Mouse (Mus musculus): ENCODE data around the gene BC055324. TPM values are rescaled to one million over a fixed set of nuclear protein-coding genes. Genes with fewer than 3 reads are reported as not detected.
A peak's percentile ranks its signal among the peaks of the same experiment; 100 is the strongest.
"Not testable (repeated sequence)": the region's sequence is repeated elsewhere in the genome, so short reads cannot be mapped to it uniquely, and the experiment has no call there.

Gene BC055324
- 10.4 TPM for polyA plus RNA-seq (2012; fragmentation: generic; extraction: Trizol)
- long read RNA-seq, experiment 1, transcript BC055324-201 (24 exons, 3,179 nt): major isoform, 9 of 13 reads
- long read RNA-seq, experiment 1, partial matches to known transcripts: 2 of 13 reads
- long read RNA-seq, experiment 1, other reads (novel, unspliced or antisense): 1 of 13 reads
- long read RNA-seq, experiment 2, transcript BC055324-201 (24 exons, 3,179 nt): major isoform, 200 of 240 reads
- long read RNA-seq, experiment 2, partial matches to known transcripts: 6 of 240 reads
- long read RNA-seq, experiment 2, other reads (novel, unspliced or antisense): 32 of 240 reads

- Histone ChIP-seq H3K79me3 (ENCODE audit: low read depth) (peaks cover 23% of the 10 kb centered on the region), H3K27me3 (ENCODE audit: control insufficient read depth, insufficient read depth, insufficient read length) (no peaks in the 10 kb centered on the region), H3K79me2 (ENCODE audit: control insufficient read depth, insufficient read depth) (peaks cover 31% of the 10 kb centered on the region), H3K36me3 (ENCODE audit: control insufficient read depth, insufficient read depth) (no peaks in the 10 kb centered on the region), H3ac (ENCODE audit: control insufficient read depth, insufficient read length, low read depth) (peak within 1 kb of the TSS; percentile 89), H3K4me3 (ENCODE audit: insufficient read depth, poor library complexity, severe bottlenecking) (peak within 1 kb of the TSS; percentile 61)
- no peak for TF ChIP-seq USF1 (IDR thresholded peaks at IDR 0.05; ENCODE audit: low read depth)
- peak; percentile 82 for TF ChIP-seq MAX (IDR thresholded peaks at IDR 0.05)
Observed at GRCm38 (mm10) chr1:163994721-163995608, at the start of gene BC055324, which contains the start of gene Mettl18. Gene BC055324, minus strand, starts transcription at chr1:163994796. Gene Mettl18, plus strand, starts transcription at chr1:163994889.

- Histone ChIP-seq H3K36me3 (ENCODE audit: control insufficient read depth, insufficient read depth) (no peaks in the 10 kb centered on the region), H3ac (ENCODE audit: control insufficient read depth, insufficient read length, low read depth) (no peak overlapping the region), H3K79me2 (ENCODE audit: control insufficient read depth, insufficient read depth) (no peaks in the 10 kb centered on the region), H3K27me3 (ENCODE audit: control insufficient read depth, insufficient read depth, insufficient read length) (no peaks in the 10 kb centered on the region), H3K4me3 (ENCODE audit: insufficient read depth, poor library complexity, severe bottlenecking) (no peak overlapping the region), H3K79me3 (ENCODE audit: low read depth) (no peaks in the 10 kb centered on the region)
- no peak for TF ChIP-seq MYOG (IDR thresholded peaks at IDR 0.05; ENCODE audit: control insufficient read depth, extremely low read depth, insufficient read length)
- no peak for TF ChIP-seq CEBPB (IDR thresholded peaks at IDR 0.05; ENCODE audit: low read depth)
Observed at GRCm38 (mm10) chr1:164043549-164043948, 49.0 kb upstream of the BC055324 start.

- Histone ChIP-seq H3K36me3 (ENCODE audit: control insufficient read depth, insufficient read depth) (no peaks in the 10 kb centered on the region), H3K27me3 (ENCODE audit: control insufficient read depth, insufficient read depth, insufficient read length) (no peaks in the 10 kb centered on the region), H3K4me3 (ENCODE audit: insufficient read depth, poor library complexity, severe bottlenecking) (no peak overlapping the region), H3K79me3 (ENCODE audit: low read depth) (no peaks in the 10 kb centered on the region), H3ac (ENCODE audit: control insufficient read depth, insufficient read length, low read depth) (no peak overlapping the region), H3K79me2 (ENCODE audit: control insufficient read depth, insufficient read depth) (no peaks in the 10 kb centered on the region)
- TF ChIP-seq MYOD1 (IDR thresholded peaks at IDR 0.05; ENCODE audit: control insufficient read depth, insufficient read length, low read depth): no peak
- TF ChIP-seq FOSL1 (IDR thresholded peaks at IDR 0.05; ENCODE audit: insufficient read depth, low read length, poor library complexity, severe bottlenecking): no peak
- no peak for TF ChIP-seq CEBPB (IDR thresholded peaks at IDR 0.05; ENCODE audit: low read depth)
- TF ChIP-seq CTCF (IDR thresholded peaks at IDR 0.05; ENCODE audit: control insufficient read depth, insufficient read depth, insufficient read length): no peak
- no peak for TF ChIP-seq MAX (IDR thresholded peaks at IDR 0.05)
Observed at GRCm38 (mm10) chr1:164040385-164041135, 46.0 kb upstream of the BC055324 start.

GRCm38 (mm10) chr1:164027416-164027815 lies 32.8 kb upstream of the BC055324 start:
- no peaks in the 10 kb centered on the region for H3K79me3 ChIP-seq (ENCODE audit: low read depth)
- no peak overlapping the region for H3K4me3 ChIP-seq (ENCODE audit: insufficient read depth, poor library complexity, severe bottlenecking)
- H3K27me3 ChIP-seq (ENCODE audit: control insufficient read depth, insufficient read depth, insufficient read length): peaks cover 3% of the 10 kb centered on the region
- no peak overlapping the region for H3ac ChIP-seq (ENCODE audit: control insufficient read depth, insufficient read length, low read depth)
- no peaks in the 10 kb centered on the region for H3K79me2 ChIP-seq (ENCODE audit: control insufficient read depth, insufficient read depth)
- TF ChIP-seq CTCF (IDR thresholded peaks at IDR 0.05; ENCODE audit: control insufficient read depth, insufficient read depth, insufficient read length) (no peak), FOSL1 (IDR thresholded peaks at IDR 0.05; ENCODE audit: insufficient read depth, low read length, poor library complexity, severe bottlenecking) (no peak), MYOD1 (IDR thresholded peaks at IDR 0.05; ENCODE audit: control insufficient read depth, insufficient read length, low read depth) (no peak), MYOG (IDR thresholded peaks at IDR 0.05; ENCODE audit: control insufficient read depth, extremely low read depth, insufficient read length) (no peak), USF1 (IDR thresholded peaks at IDR 0.05; ENCODE audit: low read depth) (no peak), MAX (IDR thresholded peaks at IDR 0.05) (no peak), CEBPB (IDR thresholded peaks at IDR 0.05; ENCODE audit: low read depth) (no peak)
- H3K36me3 ChIP-seq (ENCODE audit: control insufficient read depth, insufficient read depth): no peaks in the 10 kb centered on the region

- TF ChIP-seq MYOG (IDR thresholded peaks at IDR 0.05; ENCODE audit: control insufficient read depth, extremely low read depth, insufficient read length) (no peak), FOSL1 (IDR thresholded peaks at IDR 0.05; ENCODE audit: insufficient read depth, low read length, poor library complexity, severe bottlenecking) (no peak), USF1 (IDR thresholded peaks at IDR 0.05; ENCODE audit: low read depth) (no peak), MYOD1 (IDR thresholded peaks at IDR 0.05; ENCODE audit: control insufficient read depth, insufficient read length, low read depth) (no peak), MAX (IDR thresholded peaks at IDR 0.05) (no peak), CTCF (IDR thresholded peaks at IDR 0.05; ENCODE audit: control insufficient read depth, insufficient read depth, insufficient read length) (no peak), CEBPB (IDR thresholded peaks at IDR 0.05; ENCODE audit: low read depth) (no peak)
- Histone ChIP-seq H3K36me3 (ENCODE audit: control insufficient read depth, insufficient read depth) (no peaks in the 10 kb centered on the region), H3K27me3 (ENCODE audit: control insufficient read depth, insufficient read depth, insufficient read length) (no peaks in the 10 kb centered on the region)
Observed at GRCm38 (mm10) chr1:164025685-164026084, 31.1 kb upstream of the BC055324 start.

GRCm38 (mm10) chr1:164022106-164022505 lies 27.5 kb upstream of the BC055324 start:
- not testable (repeated sequence) for H3K79me2 ChIP-seq (ENCODE audit: control insufficient read depth, insufficient read depth); H3K36me3 ChIP-seq (ENCODE audit: control insufficient read depth, insufficient read depth); H3K4me3 ChIP-seq (ENCODE audit: insufficient read depth, poor library complexity, severe bottlenecking); H3K27me3 ChIP-seq (ENCODE audit: control insufficient read depth, insufficient read depth, insufficient read length); H3ac ChIP-seq (ENCODE audit: control insufficient read depth, insufficient read length, low read depth); H3K79me3 ChIP-seq (ENCODE audit: low read depth)

More at GRCm38 (mm10) chr1:164025685-164026084, 31.1 kb upstream of the BC055324 start:
- Histone ChIP-seq H3K79me3 (ENCODE audit: low read depth) (no peaks in the 10 kb centered on the region), H3K4me3 (ENCODE audit: insufficient read depth, poor library complexity, severe bottlenecking) (no peak overlapping the region), H3K79me2 (ENCODE audit: control insufficient read depth, insufficient read depth) (no peaks in the 10 kb centered on the region), H3ac (ENCODE audit: control insufficient read depth, insufficient read length, low read depth) (no peak overlapping the region)

- H3K4me3 ChIP-seq (ENCODE audit: insufficient read depth, poor library complexity, severe bottlenecking); H3K27me3 ChIP-seq (ENCODE audit: control insufficient read depth, insufficient read depth, insufficient read length); H3ac ChIP-seq (ENCODE audit: control insufficient read depth, insufficient read length, low read depth); H3K79me2 ChIP-seq (ENCODE audit: control insufficient read depth, insufficient read depth); H3K36me3 ChIP-seq (ENCODE audit: control insufficient read depth, insufficient read depth); H3K79me3 ChIP-seq (ENCODE audit: low read depth): not testable (repeated sequence)
Observed at GRCm38 (mm10) chr1:164020746-164021145, 26.1 kb upstream of the BC055324 start.
